Mouse (Mus musculus): ENCODE results near the gene Gm6526. TPM values are rescaled to one million over a fixed set of nuclear protein-coding genes. Genes with fewer than 3 reads are reported as not detected.
A peak's percentile ranks its signal among the peaks of the same experiment; 100 is the strongest.
"Not testable (repeated sequence)": the region's sequence is repeated elsewhere in the genome, so short reads cannot be mapped to it uniquely, and the experiment has no call there.

Gene Gm6526
- not detected in 2 replicates for polyA plus RNA-seq (2014; fragmentation: Nextera tagmentation; extraction: Ambion mirVana)

GRCm38 (mm10) chr14:43747566-43747965, at the start of gene Gm6526:
Gene Gm6526 (plus strand): TSS chr14:43747866.
- H3K9ac ChIP-seq (replicated peaks; ENCODE audit: low read length); H3K9me3 ChIP-seq (ENCODE audit: control insufficient read depth, low read length); ATAC-seq (ENCODE audit: low FRiP score, low TSS enrichment); H3K4me2 ChIP-seq (ENCODE audit: low read length); H3K4me1 ChIP-seq (ENCODE audit: control insufficient read depth, insufficient read depth, low read length); H3K4me3 ChIP-seq (replicated peaks; ENCODE audit: low read depth, low read length); H3K27me3 ChIP-seq (ENCODE audit: control insufficient read depth, insufficient read depth, low read length); H3K36me3 ChIP-seq (ENCODE audit: control insufficient read depth, insufficient read depth, low read length); DNase-seq; H3K27ac ChIP-seq (replicated peaks; ENCODE audit: low read depth, low read length): not testable (repeated sequence)
- 86% methylated on average over 4 of the region's 4 CpGs for WGBS

GRCm38 (mm10) chr14:43727385-43727784, 20.3 kb upstream of the Gm6526 start, which contains the start of gene Gm16506:
Gene Gm16506 (minus strand): TSS chr14:43727485.
- H3K9ac ChIP-seq (replicated peaks; ENCODE audit: low read length); H3K4me1 ChIP-seq (ENCODE audit: control insufficient read depth, insufficient read depth, low read length); H3K9me3 ChIP-seq (ENCODE audit: control insufficient read depth, low read length); DNase-seq; H3K27ac ChIP-seq (replicated peaks; ENCODE audit: low read depth, low read length); H3K36me3 ChIP-seq (ENCODE audit: control insufficient read depth, insufficient read depth, low read length); H3K4me3 ChIP-seq (replicated peaks; ENCODE audit: low read depth, low read length); ATAC-seq (ENCODE audit: low FRiP score, low TSS enrichment); H3K27me3 ChIP-seq (ENCODE audit: control insufficient read depth, insufficient read depth, low read length); H3K4me2 ChIP-seq (ENCODE audit: low read length): not testable (repeated sequence)
- WGBS = 92% methylated on average over 1 of the region's 3 CpGs

- H3K9ac ChIP-seq (replicated peaks; ENCODE audit: low read length); DNase-seq; H3K4me3 ChIP-seq (replicated peaks; ENCODE audit: low read depth, low read length); H3K4me1 ChIP-seq (ENCODE audit: control insufficient read depth, insufficient read depth, low read length); H3K4me2 ChIP-seq (ENCODE audit: low read length); H3K9me3 ChIP-seq (ENCODE audit: control insufficient read depth, low read length); H3K27ac ChIP-seq (replicated peaks; ENCODE audit: low read depth, low read length); H3K36me3 ChIP-seq (ENCODE audit: control insufficient read depth, insufficient read depth, low read length); ATAC-seq (ENCODE audit: low FRiP score, low TSS enrichment); H3K27me3 ChIP-seq (ENCODE audit: control insufficient read depth, insufficient read depth, low read length): not testable (repeated sequence)
- WGBS = 94% methylated on average over 3 of the region's 3 CpGs
These were observed 37.0 kb downstream of the Gm6526 start, which contains the start of gene Gm8180 for GRCm38 (mm10) chr14:43784645-43785044. Gene Gm8180 (minus strand): TSS chr14:43784745.

GRCm38 (mm10) chr14:43793811-43794210, 46.1 kb downstream of the Gm6526 start:
- H3K36me3 ChIP-seq (ENCODE audit: control insufficient read depth, insufficient read depth, low read length); H3K9me3 ChIP-seq (ENCODE audit: control insufficient read depth, low read length); H3K9ac ChIP-seq (replicated peaks; ENCODE audit: low read length); H3K27me3 ChIP-seq (ENCODE audit: control insufficient read depth, insufficient read depth, low read length); H3K4me2 ChIP-seq (ENCODE audit: low read length); H3K27ac ChIP-seq (replicated peaks; ENCODE audit: low read depth, low read length); DNase-seq; H3K4me1 ChIP-seq (ENCODE audit: control insufficient read depth, insufficient read depth, low read length); H3K4me3 ChIP-seq (replicated peaks; ENCODE audit: low read depth, low read length); ATAC-seq (ENCODE audit: low FRiP score, low TSS enrichment): not testable (repeated sequence)
- WGBS = 88% methylated on average over 5 of the region's 5 CpGs

GRCm38 (mm10) chr14:43796069-43796904, 48.6 kb downstream of the Gm6526 start:
- ATAC-seq (ENCODE audit: low FRiP score, low TSS enrichment) = peak; percentile 68

GRCm38 (mm10) chr14:43796905-43797470, 49.3 kb downstream of the Gm6526 start:
- not testable (repeated sequence) for H3K27me3 ChIP-seq (ENCODE audit: control insufficient read depth, insufficient read depth, low read length); H3K27ac ChIP-seq (replicated peaks; ENCODE audit: low read depth, low read length); H3K36me3 ChIP-seq (ENCODE audit: control insufficient read depth, insufficient read depth, low read length); H3K4me1 ChIP-seq (ENCODE audit: control insufficient read depth, insufficient read depth, low read length); H3K9me3 ChIP-seq (ENCODE audit: control insufficient read depth, low read length); H3K9ac ChIP-seq (replicated peaks; ENCODE audit: low read length)
- ATAC-seq (ENCODE audit: low FRiP score, low TSS enrichment) (peak; percentile 46), DNase-seq (peak; percentile 1)
- H3K4me2 ChIP-seq (ENCODE audit: low read length) = peak overlapping the region; percentile 42
- 0 out of 2 replicates have a peak overlapping the region, but pooled peaks have one; percentile 12 for H3K4me3 ChIP-seq (replicated peaks; ENCODE audit: low read depth, low read length)
- 10% methylated on average over 23 of the region's 23 CpGs for WGBS

More at GRCm38 (mm10) chr14:43796069-43796904, 48.6 kb downstream of the Gm6526 start:
- 21% methylated on average over 14 of the region's 14 CpGs for WGBS
- DNase-seq = peak; percentile 1
- H3K4me3 ChIP-seq (replicated peaks; ENCODE audit: low read depth, low read length) = 0 out of 2 replicates have a peak overlapping the region, but pooled peaks have one; percentile 12
- no peak overlapping the region for H3K9ac ChIP-seq (replicated peaks; ENCODE audit: low read length)
- H3K27ac ChIP-seq (replicated peaks; ENCODE audit: low read depth, low read length) = no peak overlapping the region
- H3K9me3 ChIP-seq (ENCODE audit: control insufficient read depth, low read length) = no peaks in the 10 kb centered on the region
- H3K4me1 ChIP-seq (ENCODE audit: control insufficient read depth, insufficient read depth, low read length) = no peaks in the 10 kb centered on the region
- H3K27me3 ChIP-seq (ENCODE audit: control insufficient read depth, insufficient read depth, low read length) = no peaks in the 10 kb centered on the region
- H3K4me2 ChIP-seq (ENCODE audit: low read length) = peak overlapping the region; percentile 42
- no peaks in the 10 kb centered on the region for H3K36me3 ChIP-seq (ENCODE audit: control insufficient read depth, insufficient read depth, low read length)

GRCm38 (mm10) chr14:43804435-43804834, 56.8 kb downstream of the Gm6526 start:
- H3K27me3 ChIP-seq (ENCODE audit: control insufficient read depth, insufficient read depth, low read length); H3K4me1 ChIP-seq (ENCODE audit: control insufficient read depth, insufficient read depth, low read length); H3K4me2 ChIP-seq (ENCODE audit: low read length); H3K9ac ChIP-seq (replicated peaks; ENCODE audit: low read length); H3K4me3 ChIP-seq (replicated peaks; ENCODE audit: low read depth, low read length); H3K9me3 ChIP-seq (ENCODE audit: control insufficient read depth, low read length); H3K36me3 ChIP-seq (ENCODE audit: control insufficient read depth, insufficient read depth, low read length); DNase-seq; H3K27ac ChIP-seq (replicated peaks; ENCODE audit: low read depth, low read length); ATAC-seq (ENCODE audit: low FRiP score, low TSS enrichment): not testable (repeated sequence)
- WGBS = 19% methylated on average over 7 of the region's 7 CpGs
